Mouse (Mus musculus) limb, embryonic 11.5 days (tissue): ENCODE data around the gene Arf4. TPM values are rescaled to one million over a fixed set of nuclear protein-coding genes. Genes with fewer than 3 reads are reported as not detected.

Experiments
- ATAC-seq: fragments of 200-750 bp; cut with Nextera tagmentation; 2 replicates; pipeline ENCODE4 v1.8.0; 2017; ENCODE audit warnings: low read depth; ENCODE audit not compliant: insufficient number of reproducible peaks, low FRiP score, low TSS enrichment
- DNase-seq: peaks from one replicate; pipeline ENCODE4 v3.0.0-alpha.2; 2015; ENCODE audit warnings: low spot score
- H3K27ac ChIP-seq: fragments of 300-500 bp; sonication (generic); replicated peaks from 2 replicates; pipeline ENCODE4 v1.5.1; 2014; ENCODE audit warnings: low read depth, mild to moderate bottlenecking, low read length
- H3K27me3 ChIP-seq: fragments of 300-500 bp; sonication (generic); 2 replicates; pipeline ENCODE4 v1.6.1; 2014; ENCODE audit warnings: mild to moderate bottlenecking, low read length, mixed read lengths; ENCODE audit not compliant: control insufficient read depth, insufficient read depth
- H3K36me3 ChIP-seq: fragments of 300-500 bp; sonication (generic); 2 replicates; pipeline ENCODE4 v1.6.1; 2014; ENCODE audit warnings: mild to moderate bottlenecking, low read length, moderate library complexity, mixed read lengths; ENCODE audit not compliant: control insufficient read depth, insufficient read depth
- H3K4me1 ChIP-seq: fragments of 300-500 bp; sonication (generic); 2 replicates; pipeline ENCODE4 v1.6.1; 2014; ENCODE audit warnings: low read length, mixed read lengths; ENCODE audit not compliant: control insufficient read depth, insufficient read depth
- H3K4me2 ChIP-seq: fragments of 300-500 bp; sonication (generic); 2 replicates; pipeline ENCODE4 v1.6.1; 2014; ENCODE audit warnings: low read depth, mild to moderate bottlenecking, moderate library complexity; ENCODE audit not compliant: severe bottlenecking
- H3K4me3 ChIP-seq: fragments of 300-500 bp; sonication (generic); 2 replicates; pipeline ENCODE4 v1.5.1; 2014; ENCODE audit warnings: low read depth, low read length
- H3K9ac ChIP-seq: fragments of 300-500 bp; sonication (generic); 2 replicates; pipeline ENCODE4 v1.6.1; 2014; ENCODE audit warnings: mild to moderate bottlenecking, low read length
- H3K9me3 ChIP-seq: fragments of 300-500 bp; sonication (generic); 2 replicates; pipeline ENCODE4 v1.6.1; 2016; ENCODE audit warnings: low read length; ENCODE audit not compliant: control insufficient read depth
- WGBS: fragments of 180-500 bp; shearing (Covaris S2); extraction: QIAGEN DNeasy Blood & Tissue Kit; methylation state at CpG from one replicate; pipeline ENCODE4 v1.1.7; 2014; 5-methylcytosine and 5-hydroxymethylcytosine counted together
- polyA plus RNA-seq: library from polyadenylated mRNA; unstranded; fragments of >200 nt; fragmentation: Nextera tagmentation; extraction: Ambion mirVana; gene quantifications from 2 replicates; pipeline ENCODE4 v1.2.1, GENCODE M21; 2014

Gene Arf4
- polyA plus RNA-seq, 1 experiment from 2014 or later = 585 TPM

- no peaks in the 10 kb centered on the region for H3K9me3 ChIP-seq
- H3K4me2 ChIP-seq = no peak overlapping the region
- 90% methylated on average over 2 of the region's 2 CpGs for WGBS
These were observed 9.9 kb downstream of the Arf4 start for GRCm38 (mm10) chr14:26647811-26648210.

GRCm38 (mm10) chr14:26651901-26652300 lies 14.0 kb downstream of the Arf4 start:
- no peak overlapping the region for H3K9ac ChIP-seq
- no peak overlapping the region for H3K27ac ChIP-seq
- no peaks in the 10 kb centered on the region for H3K9me3 ChIP-seq
- peaks cover 9% of the 10 kb centered on the region; the same call in 1 of the 2 replicates for H3K36me3 ChIP-seq
- DNase-seq (no peak), ATAC-seq (no peak)
- no peaks in the 10 kb centered on the region for H3K4me1 ChIP-seq
- no peak overlapping the region for H3K4me2 ChIP-seq
- no peak overlapping the region for H3K4me3 ChIP-seq
- H3K27me3 ChIP-seq = no peaks in the 10 kb centered on the region

More at GRCm38 (mm10) chr14:26647811-26648210, 9.9 kb downstream of the Arf4 start:
- ATAC-seq = no peak
- DNase-seq = no peak
- Histone ChIP-seq H3K36me3 (0 out of 2 replicates have a peak, but pooled peaks cover 2% of the 10 kb centered on the region), H3K4me1 (no peaks in the 10 kb centered on the region), H3K27me3 (no peaks in the 10 kb centered on the region), H3K27ac (no peak overlapping the region), H3K9ac (no peak overlapping the region), H3K4me3 (no peak overlapping the region)

GRCm38 (mm10) chr14:26658178-26658577 lies 20.3 kb downstream of the Arf4 start:
- Histone ChIP-seq H3K9ac (no peak overlapping the region), H3K27me3 (no peaks in the 10 kb centered on the region), H3K4me2 (no peak overlapping the region), H3K27ac (no peak overlapping the region), H3K9me3 (no peaks in the 10 kb centered on the region), H3K36me3 (peaks cover 13% of the 10 kb centered on the region; the same call in 1 of the 2 replicates), H3K4me3 (no peak overlapping the region), H3K4me1 (no peaks in the 10 kb centered on the region)
- DNase-seq (no peak), ATAC-seq (no peak)

- Histone ChIP-seq H3K27ac (no peak overlapping the region), H3K4me3 (no peak overlapping the region), H3K36me3 (peaks cover 9% of the 10 kb centered on the region; the same call in 1 of the 2 replicates), H3K4me1 (no peaks in the 10 kb centered on the region), H3K9ac (no peak overlapping the region), H3K9me3 (no peaks in the 10 kb centered on the region), H3K4me2 (no peak overlapping the region), H3K27me3 (no peaks in the 10 kb centered on the region)
- no peak for DNase-seq
- no peak for ATAC-seq
- WGBS = 97% methylated on average over 1 of the region's 1 CpGs
These were observed 22.4 kb downstream of the Arf4 start for GRCm38 (mm10) chr14:26660233-26660632.

- no peaks in the 10 kb centered on the region for H3K9me3 ChIP-seq
- H3K36me3 ChIP-seq = peaks cover 10% of the 10 kb centered on the region; the same call in 1 of the 2 replicates
- H3K27me3 ChIP-seq = no peaks in the 10 kb centered on the region
- H3K27ac ChIP-seq = no peak overlapping the region
- H3K4me1 ChIP-seq = 0 out of 2 replicates have a peak, but pooled peaks cover under 1% of the 10 kb centered on the region
- no peak overlapping the region for H3K4me3 ChIP-seq
- no peak overlapping the region for H3K9ac ChIP-seq
- no peak for DNase-seq
- H3K4me2 ChIP-seq = no peak overlapping the region
- ATAC-seq = no peak
- 67% methylated on average over 3 of the region's 3 CpGs for WGBS
These were observed 24.1 kb downstream of the Arf4 start for GRCm38 (mm10) chr14:26662016-26662415.

GRCm38 (mm10) chr14:26662488-26662887 lies 24.6 kb downstream of the Arf4 start:
- Histone ChIP-seq H3K4me3 (no peak overlapping the region), H3K9me3 (no peaks in the 10 kb centered on the region), H3K27ac (no peak overlapping the region), H3K36me3 (peaks cover 7% of the 10 kb centered on the region; the same call in 1 of the 2 replicates), H3K9ac (no peak overlapping the region), H3K4me2 (no peak overlapping the region), H3K4me1 (0 out of 2 replicates have a peak, but pooled peaks cover 3% of the 10 kb centered on the region), H3K27me3 (no peaks in the 10 kb centered on the region)
- WGBS = 86% methylated on average over 2 of the region's 2 CpGs
- no peak for DNase-seq
- no peak for ATAC-seq

- H3K36me3 ChIP-seq = peaks cover 5% of the 10 kb centered on the region; the same call in 1 of the 2 replicates
- no peak overlapping the region for H3K4me2 ChIP-seq
- no peaks in the 10 kb centered on the region for H3K27me3 ChIP-seq
- H3K9ac ChIP-seq = no peak overlapping the region
- no peak overlapping the region for H3K27ac ChIP-seq
- ATAC-seq (no peak), DNase-seq (no peak)
- no peaks in the 10 kb centered on the region for H3K9me3 ChIP-seq
- no peak overlapping the region for H3K4me3 ChIP-seq
- 0 out of 2 replicates have a peak, but pooled peaks cover 3% of the 10 kb centered on the region for H3K4me1 ChIP-seq
- 95% methylated on average over 2 of the region's 2 CpGs for WGBS
These were observed 26.0 kb downstream of the Arf4 start for GRCm38 (mm10) chr14:26663851-26664250.

GRCm38 (mm10) chr14:26667991-26668370 lies 30.1 kb downstream of the Arf4 start:
- Histone ChIP-seq H3K27me3 (no peaks in the 10 kb centered on the region), H3K4me3 (peak overlapping the region; percentile 96), H3K27ac (no peak overlapping the region), H3K36me3 (peaks cover 5% of the 10 kb centered on the region; the same call in 1 of the 2 replicates), H3K4me2 (peak overlapping the region; percentile 91), H3K9me3 (no peaks in the 10 kb centered on the region), H3K4me1 (0 out of 2 replicates have a peak, but pooled peaks cover 3% of the 10 kb centered on the region), H3K9ac (peak overlapping the region; percentile 81)
- DNase-seq = no peak
- 25% methylated on average over 6 of the region's 6 CpGs for WGBS
- ATAC-seq = no peak
